Mouse (Mus musculus): ENCODE measurements around the gene Ccl26.

DNA sequence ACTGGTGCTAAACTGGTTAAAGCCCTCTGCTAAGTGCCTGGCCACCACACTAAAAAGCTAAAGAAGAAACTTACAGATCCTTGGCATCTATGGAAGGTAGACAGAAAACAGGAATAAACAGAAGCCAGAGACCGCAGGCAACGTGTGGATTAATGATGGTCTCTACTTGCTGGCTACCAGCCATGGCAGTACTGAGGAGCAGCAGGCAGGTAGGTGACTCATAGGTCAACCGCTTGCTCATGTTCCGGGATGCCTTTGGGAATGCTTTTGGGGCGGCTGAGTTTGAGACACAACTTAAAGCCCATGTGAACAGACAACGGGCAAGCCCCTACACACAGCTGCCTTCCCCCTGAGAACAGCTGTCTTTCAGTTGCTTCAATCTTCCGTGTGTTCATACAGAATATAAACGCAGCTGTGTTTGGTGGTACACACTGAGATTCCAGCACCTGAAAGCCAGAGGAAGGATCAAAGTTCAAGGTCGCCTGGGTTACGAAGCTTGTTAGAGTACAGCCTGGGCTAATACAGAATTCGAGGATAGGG lies 32.0 kb downstream of the Ccl26 start:
- TF ChIP-seq POLR2A (IDR thresholded peaks at IDR 0.05; ENCODE audit: insufficient read depth, low read depth, low read length) (no peak), CTCF (IDR thresholded peaks at IDR 0.05) (no peak), EP300 (IDR thresholded peaks at IDR 0.05; ENCODE audit: insufficient read depth, low read depth, low read length) (no peak)

Data from heart, adult 2 months (tissue).